Mouse (Mus musculus): ENCODE data around the gene Gm6793.

The Gm6793 gene

DNA sequence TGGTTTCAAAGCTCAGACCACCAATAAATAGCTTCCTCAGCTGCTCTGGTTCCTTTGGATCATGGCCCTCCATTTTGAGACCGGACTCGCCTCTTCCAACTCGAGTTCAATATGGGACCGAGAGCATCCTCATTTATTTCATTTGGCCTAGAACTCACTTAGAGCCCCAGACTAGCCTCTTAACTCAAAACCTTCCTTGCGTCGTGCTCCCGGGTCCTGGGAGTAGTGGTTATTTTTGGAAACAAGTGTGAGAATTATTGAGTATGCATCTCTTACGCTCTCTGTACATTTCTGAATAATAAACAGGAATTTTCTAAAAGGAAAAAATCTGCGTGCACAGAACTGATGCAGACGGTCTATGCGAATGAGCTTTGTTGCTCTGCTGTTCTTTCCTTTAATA is at the start of gene Gm6793:
Gene Gm6793, minus strand, starts transcription at position 101 of the 400 bp plus-strand sequence.
- no peak for DNase-seq (ENCODE audit: low spot score)

DNA sequence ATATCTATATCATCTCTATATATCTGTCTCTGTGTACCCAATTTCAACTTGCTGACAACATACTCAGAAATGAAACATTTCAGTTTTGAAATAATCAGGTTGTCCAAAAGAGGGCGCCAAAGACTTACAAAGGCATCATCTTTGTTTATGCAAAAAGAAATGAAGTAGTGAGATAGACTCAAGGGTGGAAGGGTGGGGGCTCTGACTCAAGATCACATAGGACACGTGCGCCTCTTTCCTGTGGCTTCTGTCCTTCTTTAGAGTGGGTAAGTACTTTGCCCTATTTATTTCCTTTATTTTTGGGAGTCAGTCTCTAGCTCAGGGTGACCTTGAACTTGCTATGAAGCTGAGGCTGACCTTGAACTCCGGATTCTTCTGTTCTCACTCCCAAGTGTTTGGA is 46.5 kb upstream of the Gm6793 start:
- no peak for DNase-seq (ENCODE audit: low spot score)

DNA sequence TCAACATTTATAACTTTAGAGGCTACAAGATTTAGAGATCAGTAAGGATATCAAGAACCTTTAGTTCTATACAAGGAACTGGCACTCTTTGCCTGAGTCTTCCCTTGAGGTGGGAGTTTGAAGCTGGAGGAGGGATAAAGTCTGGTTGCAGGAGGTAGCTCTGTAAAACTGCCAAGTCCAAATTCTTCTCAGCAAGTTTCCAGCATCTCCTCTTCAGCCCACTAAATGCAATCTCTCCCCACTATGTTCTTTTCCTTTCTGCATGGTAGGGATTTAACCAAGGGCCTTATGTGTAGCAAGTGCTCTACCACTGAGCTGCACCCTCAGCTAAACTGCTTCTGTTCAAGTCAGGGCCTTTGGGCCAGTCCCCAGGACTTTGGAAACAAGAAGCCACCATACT is 39.6 kb upstream of the Gm6793 start:
- DNase-seq (ENCODE audit: low spot score), result no peak

DNA sequence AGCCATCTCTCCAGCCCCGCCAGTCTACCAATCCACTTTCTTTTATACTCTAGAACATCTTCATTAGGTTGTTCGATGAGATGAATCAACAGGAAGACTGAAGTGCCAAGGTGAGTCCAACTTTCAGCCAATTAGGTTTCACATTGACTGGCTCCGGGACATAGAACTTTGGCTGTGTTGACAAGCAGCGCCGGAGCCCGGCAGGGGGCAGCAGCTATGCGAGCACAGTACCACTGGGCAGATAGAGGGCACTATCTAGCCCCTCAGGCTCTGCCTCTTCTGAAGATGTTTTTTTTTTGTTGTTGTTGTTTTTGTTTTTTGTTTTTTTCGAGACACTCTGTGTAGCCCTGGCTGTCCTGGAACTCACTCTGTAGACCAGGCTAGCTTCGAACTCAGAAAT is 36.7 kb upstream of the Gm6793 start:
- no peak for DNase-seq (ENCODE audit: low spot score)

GRCm38 (mm10) chr8:112049984-112050383 is 35.1 kb upstream of the Gm6793 start:
- DNase-seq (ENCODE audit: low spot score), result no peak

- no peak for DNase-seq (ENCODE audit: low spot score)
These were observed 33.5 kb upstream of the Gm6793 start for GRCm38 (mm10) chr8:112048293-112048692.

DNA sequence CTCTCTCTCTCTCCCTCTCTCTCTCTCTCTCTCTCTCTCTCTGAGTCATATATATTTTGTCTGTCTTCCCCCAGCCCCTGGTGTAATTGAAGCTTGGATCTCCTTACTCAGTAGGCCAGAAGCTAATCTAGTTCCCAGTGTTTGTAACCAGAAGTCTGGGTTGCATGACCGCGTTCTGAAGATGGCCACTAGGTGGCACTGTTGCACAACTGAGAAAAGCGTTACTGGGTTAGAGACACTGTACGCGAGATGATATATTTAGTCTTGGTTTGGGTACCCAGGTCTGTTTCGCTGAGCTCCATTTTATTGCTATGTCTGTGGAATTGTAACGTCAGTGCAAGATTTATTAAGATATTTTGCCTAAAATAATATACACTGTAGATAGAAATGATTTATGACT is 31.1 kb upstream of the Gm6793 start:
- DNase-seq (ENCODE audit: low spot score), result peak; percentile 58

GRCm38 (mm10) chr8:112045182-112045581 is 30.3 kb upstream of the Gm6793 start:
- DNase-seq (ENCODE audit: low spot score), result no peak

DNA sequence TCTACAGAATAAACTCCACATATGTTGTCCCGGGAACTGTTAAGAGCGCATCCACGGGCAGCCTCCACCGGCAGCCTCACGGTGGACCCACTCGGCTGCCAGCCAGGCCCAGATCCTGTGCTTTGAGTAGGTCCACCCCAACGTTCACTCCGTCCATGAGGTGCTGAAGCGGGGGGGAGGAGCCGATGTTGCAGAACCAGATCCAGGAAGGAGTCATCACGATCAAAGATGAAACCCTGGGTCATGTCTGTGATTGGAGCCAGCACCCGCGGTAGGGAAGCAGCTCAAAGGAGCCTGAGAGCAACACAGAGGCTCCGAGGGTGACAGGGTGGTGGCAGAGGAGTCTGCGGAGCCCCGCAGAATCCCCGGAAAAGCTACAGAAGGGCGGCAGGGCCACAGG is 22.7 kb upstream of the Gm6793 start:
- no peak for DNase-seq (ENCODE audit: low spot score)

DNA sequence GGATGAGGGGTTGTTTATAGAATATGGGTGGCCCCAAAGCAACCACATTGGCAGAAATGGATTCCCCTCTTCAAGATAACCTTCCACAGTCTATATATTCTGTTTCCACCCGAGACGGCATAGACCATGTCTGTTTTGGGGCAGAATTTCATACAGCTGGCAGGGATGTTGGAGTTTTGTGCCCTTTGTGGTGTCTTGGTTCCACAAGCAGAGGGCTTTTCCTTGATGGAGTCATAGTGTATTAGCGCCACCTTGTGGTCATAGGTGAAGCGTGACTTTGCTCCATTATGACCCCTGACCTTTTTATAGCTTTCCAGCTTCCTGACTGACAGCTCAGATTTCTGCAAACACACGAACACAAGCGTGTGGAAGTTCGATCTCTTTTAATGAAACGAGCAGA is 19.8 kb upstream of the Gm6793 start:
- DNase-seq (ENCODE audit: low spot score), result peak; percentile 58

DNA sequence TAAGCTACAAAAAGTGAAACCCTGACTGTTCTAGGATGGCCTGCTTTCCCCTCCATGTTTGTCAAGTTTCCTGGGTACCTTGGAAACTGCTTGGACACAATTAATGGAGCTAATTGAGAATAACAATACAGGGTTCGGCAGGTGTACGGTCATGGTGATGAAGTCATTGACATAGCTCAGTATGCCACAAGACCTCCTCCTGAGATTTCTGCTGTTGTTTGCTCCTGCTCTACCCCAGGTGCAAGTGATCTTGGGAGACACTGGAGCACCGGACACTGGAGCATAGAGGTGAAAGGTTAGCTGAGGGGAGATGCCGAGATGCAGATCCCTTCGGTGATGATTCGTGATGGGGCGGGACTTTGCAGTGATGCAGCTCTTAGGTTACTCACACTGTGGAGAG is 18.2 kb upstream of the Gm6793 start:
- no peak for DNase-seq (ENCODE audit: low spot score)

GRCm38 (mm10) chr8:112030663-112031062 is 15.8 kb upstream of the Gm6793 start:
- DNase-seq (ENCODE audit: low spot score), result no peak

DNA sequence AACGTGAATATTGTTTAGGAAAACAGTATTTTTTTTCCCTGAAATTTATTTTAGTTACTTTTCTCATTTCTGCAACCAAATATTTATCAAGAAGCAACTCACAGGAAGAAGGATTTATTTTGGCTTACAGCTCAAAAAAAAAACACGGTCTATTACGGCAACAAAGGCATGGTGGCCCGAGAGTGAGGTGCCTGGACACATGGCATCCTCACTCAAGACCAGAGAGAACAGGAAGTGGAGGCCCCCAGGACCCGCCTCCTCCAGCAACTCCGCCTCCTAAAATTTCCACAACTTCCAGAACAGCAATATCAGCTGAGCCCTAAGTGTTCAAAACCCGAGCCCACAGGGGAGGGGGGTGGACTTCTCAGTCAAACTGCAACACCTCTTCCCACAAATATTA is 14.6 kb upstream of the Gm6793 start:
- no peak for DNase-seq (ENCODE audit: low spot score)

DNA sequence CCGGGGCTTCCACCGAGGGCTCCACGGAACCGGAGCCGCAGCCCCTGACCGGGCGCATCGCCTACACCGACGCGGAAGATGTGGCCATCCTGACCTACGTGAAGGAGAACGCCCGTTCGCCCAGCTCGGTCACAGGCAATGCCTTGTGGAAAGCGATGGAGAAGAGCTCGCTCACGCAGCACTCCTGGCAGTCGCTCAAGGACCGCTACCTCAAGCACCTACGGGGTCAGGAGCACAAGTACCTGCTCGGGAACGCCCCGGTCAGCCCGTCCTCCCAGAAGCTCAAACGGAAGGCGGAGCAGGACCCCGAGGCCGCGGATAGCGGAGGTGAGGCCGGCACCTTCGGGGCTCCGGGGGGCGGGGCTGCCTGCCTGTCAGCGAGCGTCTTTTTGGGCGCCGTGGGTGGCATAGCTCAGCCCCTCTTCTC is 3.0 kb downstream of the Gm6793 start:
- peak; percentile 58 for DNase-seq (ENCODE audit: low spot score)

DNA sequence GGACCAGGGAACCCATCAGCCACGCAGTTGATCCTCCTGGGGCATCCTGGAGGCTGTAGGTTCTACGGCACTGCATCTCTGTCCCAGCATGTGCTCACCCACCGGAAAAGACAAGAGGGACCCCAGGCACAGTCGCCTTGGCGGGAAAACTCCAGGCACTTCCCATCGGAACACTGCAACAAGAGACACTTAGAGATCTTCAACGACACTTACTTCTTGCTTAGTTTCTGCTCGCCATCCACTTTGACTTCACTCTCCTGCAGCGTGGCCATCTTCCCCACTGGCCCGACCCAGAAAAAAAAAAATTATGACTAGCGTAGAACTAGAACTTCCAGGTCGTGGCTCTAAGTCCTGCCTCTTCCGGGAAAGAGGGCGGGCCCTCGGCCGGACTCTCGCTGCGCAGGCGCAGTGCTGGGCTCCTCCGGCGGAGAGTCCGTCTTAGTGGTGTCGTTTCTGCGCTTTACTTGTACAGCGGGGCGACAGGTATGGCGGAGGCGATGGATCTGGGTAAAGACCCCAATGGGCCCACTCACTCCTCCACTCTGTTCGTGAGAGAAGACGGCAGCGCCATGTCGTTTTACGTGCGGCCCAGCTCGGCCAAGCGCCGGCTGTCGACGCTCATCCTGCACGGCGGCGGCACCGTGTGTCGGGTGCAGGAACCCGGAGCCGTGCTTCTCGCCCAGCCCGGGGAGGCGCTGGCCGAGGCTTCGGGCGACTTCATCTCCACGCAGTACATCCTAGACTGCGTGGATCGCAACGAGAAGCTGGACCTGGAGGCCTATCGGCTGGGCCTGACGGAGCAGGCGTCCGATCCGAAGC is 3.6 kb downstream of the Gm6793 start, which contains the start of the genes Kars and Terf2ip:
Gene Kars, minus strand, starts transcription at position 327 of the 819 bp plus-strand sequence.
Gene Terf2ip, plus strand, starts transcription at position 402 of the 819 bp plus-strand sequence.
- DNase-seq (ENCODE audit: low spot score), result peak; percentile 94

- DNase-seq (ENCODE audit: low spot score), result no peak
These were observed 5.3 kb downstream of the Gm6793 start for GRCm38 (mm10) chr8:112009558-112009957.

DNA sequence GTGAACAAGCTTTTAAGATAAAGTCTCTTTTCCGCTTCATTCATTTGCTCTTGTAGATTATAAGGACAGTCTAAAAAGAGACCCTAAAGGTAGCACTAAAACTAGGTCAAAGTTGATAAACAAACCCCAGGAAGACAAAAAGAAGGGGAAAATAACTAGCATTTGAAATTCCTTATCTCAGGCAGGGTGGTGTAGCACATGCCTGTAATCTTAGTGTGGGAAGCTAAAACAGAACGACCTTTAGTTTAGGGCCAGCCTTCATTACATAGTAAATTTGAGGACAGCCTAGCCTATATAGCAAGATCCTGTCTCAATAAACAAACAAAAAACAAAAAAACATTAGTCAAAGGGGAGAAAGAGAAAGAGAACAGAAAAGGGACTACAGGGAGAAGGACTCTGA is 7.2 kb downstream of the Gm6793 start:
- no peak for DNase-seq (ENCODE audit: low spot score)

DNA sequence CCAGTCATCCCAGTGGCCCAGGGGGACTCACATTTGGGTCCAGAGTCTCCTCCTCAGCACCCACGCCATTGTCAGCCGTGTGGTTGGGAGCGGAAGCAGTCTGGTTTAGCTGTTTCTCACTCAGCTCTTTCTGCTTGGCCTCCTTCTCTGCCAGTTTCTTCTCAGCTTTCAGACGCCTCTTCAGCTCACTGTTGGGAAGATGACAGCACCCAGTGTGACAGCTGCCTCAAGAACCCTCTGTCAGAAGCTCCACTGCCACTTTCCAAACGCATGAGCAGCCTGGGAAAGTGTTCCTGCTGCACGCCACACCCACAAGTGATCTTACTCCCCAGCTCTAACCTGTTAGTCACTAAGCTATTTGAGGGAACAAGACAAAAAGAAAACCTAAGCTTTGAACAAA is 9.2 kb downstream of the Gm6793 start:
- no peak for DNase-seq (ENCODE audit: low spot score)

DNA sequence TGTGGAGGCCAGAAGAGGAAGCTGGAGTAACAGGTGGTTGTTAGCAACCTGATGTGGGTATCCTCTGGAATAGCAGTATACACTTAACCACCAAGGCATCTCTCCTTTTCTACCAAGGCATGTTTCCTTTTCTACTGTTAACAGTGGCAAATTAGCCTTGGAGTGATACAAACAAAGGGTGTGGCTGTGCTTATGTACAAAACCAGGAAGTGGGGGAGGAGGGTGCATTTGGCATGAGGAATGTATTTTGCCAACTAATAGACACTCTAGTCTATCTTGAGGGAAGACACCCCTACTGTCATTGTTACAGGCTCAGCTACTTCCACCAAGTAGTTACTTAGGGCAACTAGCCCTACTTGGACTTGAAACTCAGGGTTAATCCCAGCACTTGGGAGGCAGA is 10.1 kb downstream of the Gm6793 start:
- no peak for DNase-seq (ENCODE audit: low spot score)

DNA sequence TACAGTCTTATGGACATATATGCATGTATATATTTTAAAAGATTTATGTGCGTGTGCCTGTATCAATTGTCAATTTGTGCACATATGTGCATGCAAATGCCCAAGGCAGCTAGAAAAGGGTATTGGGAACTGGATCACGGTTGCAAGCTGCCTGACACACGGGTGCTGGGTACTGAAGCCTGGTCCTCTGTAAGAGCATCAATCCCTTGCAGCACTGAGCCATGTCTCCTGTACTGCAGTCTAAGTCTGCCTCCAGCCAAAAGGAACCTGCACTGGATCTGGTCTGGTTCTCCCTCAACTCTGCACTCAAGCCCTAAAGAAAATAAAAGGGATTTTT is 22.2 kb downstream of the Gm6793 start:
- no peak for DNase-seq (ENCODE audit: low spot score)

DNA sequence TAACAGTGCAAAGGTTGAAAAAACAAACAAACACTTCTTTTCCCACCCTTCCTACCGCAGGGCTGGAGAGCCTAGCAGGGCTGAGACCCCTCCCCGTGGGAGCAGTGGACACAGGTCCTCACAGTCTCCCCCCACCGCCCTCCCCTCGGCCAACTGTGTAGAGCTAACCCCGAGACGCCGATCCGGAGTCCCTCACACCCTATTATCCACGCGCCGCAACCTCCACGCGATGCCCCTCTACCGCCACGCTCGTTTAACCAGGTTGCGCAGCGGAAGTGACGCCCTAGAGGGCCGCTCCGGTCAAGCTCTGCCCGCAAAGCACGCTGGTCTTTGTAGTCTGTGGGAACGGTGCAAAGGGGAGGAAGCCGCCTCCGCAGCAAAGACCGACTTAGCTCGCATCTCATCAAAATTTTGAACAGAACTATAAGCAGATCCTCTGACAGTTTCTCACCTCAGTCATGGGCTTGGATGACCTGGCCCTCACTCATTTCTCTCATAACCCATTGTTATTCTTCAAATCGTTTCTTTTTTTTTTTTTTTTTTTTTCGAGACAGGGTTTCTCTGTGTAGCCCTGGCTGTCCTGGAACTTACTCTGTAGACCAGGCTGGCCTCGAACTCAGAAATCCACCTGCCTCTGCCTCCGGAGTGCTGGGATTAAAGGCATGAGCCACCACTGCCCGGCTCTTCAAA is 22.7 kb downstream of the Gm6793 start, which contains the start of gene Adat1:
Gene Adat1, minus strand, starts transcription at position 290 of the 690 bp plus-strand sequence.
- peak; percentile 88 for DNase-seq (ENCODE audit: low spot score)

DNA sequence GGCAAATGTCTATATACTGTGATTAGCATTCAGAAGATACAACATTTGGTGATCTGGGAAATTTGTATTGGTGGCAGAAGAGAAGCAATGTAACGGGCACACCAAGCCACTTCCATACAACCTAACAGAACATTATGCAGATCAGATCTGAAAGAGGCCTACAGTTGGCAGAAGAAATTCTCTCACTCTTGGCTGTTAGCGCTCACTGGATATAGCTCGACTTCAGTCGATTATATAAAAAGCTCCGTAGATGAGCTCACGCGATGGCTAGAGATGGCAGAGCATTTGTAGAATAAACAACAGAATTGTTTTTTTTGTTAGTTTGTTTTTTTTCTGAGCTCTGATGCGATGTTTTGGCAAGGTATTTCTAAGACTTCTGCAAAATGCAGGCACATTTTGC is 23.6 kb downstream of the Gm6793 start:
- DNase-seq (ENCODE audit: low spot score), result no peak

GRCm38 (mm10) chr8:111989911-111990310 is 24.9 kb downstream of the Gm6793 start:
- DNase-seq (ENCODE audit: low spot score), result peak; percentile 65

All from yolk sac, embryonic 10.5 days (tissue).